Mouse (Mus musculus) liver, embryonic 18 days (tissue): ENCODE results near the gene Chil3. TPM values are rescaled to one million over a fixed set of nuclear protein-coding genes. Genes with fewer than 3 reads are reported as not detected.

Experiments used
- polyA plus RNA-seq: library from polyadenylated mRNA; depleted of rRNA; stranded (reverse); fragments of >200 nt; gene quantifications from 2 replicates; pipeline ENCODE4 v1.2.3, GENCODE M21; 2012; rRNA removed

The Chil3 gene
- polyA plus RNA-seq: 60.8 and 80.9 TPM in 2 replicates

DNA sequence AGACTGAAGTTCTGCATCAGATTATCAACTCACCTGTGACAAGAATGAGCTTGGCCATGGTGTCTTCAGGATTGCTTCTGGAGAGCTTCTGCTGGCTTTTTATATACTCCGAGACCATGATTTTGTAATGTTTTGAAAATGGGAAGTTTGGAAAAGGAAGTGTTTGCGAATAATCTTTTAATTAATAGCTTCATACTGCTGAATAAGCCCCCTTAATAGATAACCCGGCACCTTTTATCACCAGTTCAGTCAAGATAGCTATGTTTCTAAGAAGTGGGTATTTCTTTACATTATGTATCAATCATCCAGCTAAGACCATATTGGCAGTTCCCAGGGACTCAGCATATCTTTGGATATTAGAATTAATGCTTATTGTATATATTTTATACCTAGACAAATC, at the start of gene Chil3:
Gene Chil3 (minus strand): TSS at position 101 of the 400 bp plus-strand sequence.

GRCm38 (mm10) chr3:106112929-106113328, 54.4 kb downstream of the Chil3 start, which contains the start of gene Chia1:
Chia1 (plus strand) TSS chr3:106113229.

Other genes starting within 250 kb of the Chil3 start
- 5.5 and 6.6 TPM in 2 replicates for gene I830077J02Rik, start 234.9 kb downstream of the Chil3 start, polyA plus RNA-seq
- gene Wdr77, start 208.2 kb downstream of the Chil3 start, polyA plus RNA-seq: 15.9 and 17.5 TPM in 2 replicates
- gene Atp5f1, start 207.5 kb downstream of the Chil3 start, polyA plus RNA-seq: 215 and 224 TPM in 2 replicates
- 1.1 and 1.5 TPM in 2 replicates for gene Ovgp1, start 193.9 kb downstream of the Chil3 start, polyA plus RNA-seq
- gene Pifo, start 152.9 kb downstream of the Chil3 start, polyA plus RNA-seq: not detected in 2 replicates
- gene Chil5, start 134.8 kb downstream of the Chil3 start, polyA plus RNA-seq: 0.08 and 0.14 TPM in 2 replicates
- 0.02 TPM in 1 of 2 replicates, not detected in the other for gene Chia1, start 54.3 kb downstream of the Chil3 start, polyA plus RNA-seq
- gene Chil4, start 51.9 kb upstream of the Chil3 start, polyA plus RNA-seq: not detected in 2 replicates
- gene Chil6, start 238.6 kb upstream of the Chil3 start, polyA plus RNA-seq: 0.03 and 0.04 TPM in 2 replicates